Comparison of ENCODE assay signal across 12 mouse cellular contexts in the genomic region with DNA sequence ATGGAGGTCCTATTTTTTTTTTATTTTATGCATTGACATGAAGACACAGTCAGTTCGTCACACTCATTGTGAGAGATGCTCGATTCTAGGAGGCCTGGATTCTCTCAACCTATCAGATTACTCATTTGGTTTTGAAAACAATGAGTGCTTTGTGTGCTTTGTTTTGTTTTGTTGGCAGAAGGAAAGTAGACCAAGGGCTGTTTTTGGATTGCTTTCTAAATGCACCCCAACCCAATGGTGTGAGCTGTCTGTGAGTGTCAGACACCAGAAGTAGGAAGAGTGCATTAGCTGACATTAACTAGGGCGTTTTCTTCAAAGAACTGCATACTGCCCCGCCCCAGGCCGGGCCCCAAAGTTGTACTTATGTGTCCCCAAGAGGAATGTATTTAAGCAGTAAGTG. TPM values are rescaled to one million over a fixed set of nuclear protein-coding genes. Genes with fewer than 3 reads are reported as not detected.
DNase-seq lines count a peak whose midpoint lies in the region; ATAC-seq lines count a peak whose summit lies in the region.
"Had no signal": no experiment of that assay in that cellular context is flagged by ENCODE, and none has a peak within 500 bp of the region (broad histone marks: within the 10 kb centered on the region; RNA-seq: fewer than 3 reads in every experiment).

No protein-coding gene starts in this region.

- no peaks in the 10 kb centered on the region for H3K27me3 ChIP-seq in heart, embryonic 12.5 days (replicated peaks)
- H3K27me3 ChIP-seq in midbrain, embryonic 15.5 days (replicated peaks): no peaks in the 10 kb centered on the region
- H3K27me3 ChIP-seq in midbrain, embryonic 10.5 days (ENCODE audit: low read depth, poor library complexity, severe bottlenecking): peaks cover 54% of the 10 kb centered on the region
- H3K27me3 ChIP-seq in hindbrain, embryonic 14.5 days (ENCODE audit: control insufficient read depth, insufficient read depth, low read length): no peaks in the 10 kb centered on the region
- no peaks in the 10 kb centered on the region for H3K27me3 ChIP-seq in stomach, embryonic 15.5 days (replicated peaks)

- 62% methylated on average over 5 of the region's 5 CpGs for WGBS in heart, embryonic 12.5 days
- 54% methylated on average over 5 of the region's 5 CpGs for WGBS in midbrain, embryonic 15.5 days
- WGBS in midbrain, embryonic 10.5 days: 67% methylated on average over 5 of the region's 5 CpGs
- WGBS in hindbrain, embryonic 14.5 days: 38% methylated on average over 5 of the region's 5 CpGs
- WGBS in stomach, embryonic 15.5 days: 62% methylated on average over 5 of the region's 5 CpGs

- no peak for ATAC-seq in heart, embryonic 12.5 days (ENCODE audit: insufficient number of reproducible peaks, low FRiP score)
- no peak for ATAC-seq in midbrain, embryonic 15.5 days (replicated peaks)
- no peak for ATAC-seq in hindbrain, embryonic 14.5 days (ENCODE audit: low FRiP score)
- ATAC-seq in stomach, embryonic 15.5 days (ENCODE audit: insufficient read depth, low FRiP score, low read depth): no peak

- H3K4me1 ChIP-seq in heart, embryonic 12.5 days (replicated peaks): peaks cover 45% of the 10 kb centered on the region
- H3K4me1 ChIP-seq in midbrain, embryonic 15.5 days: peaks cover 21% of the 10 kb centered on the region
- peaks cover 25% of the 10 kb centered on the region for H3K4me1 ChIP-seq in midbrain, embryonic 10.5 days
- peaks cover 15% of the 10 kb centered on the region for H3K4me1 ChIP-seq in hindbrain, embryonic 14.5 days (replicated peaks; ENCODE audit: control insufficient read depth, insufficient read depth, low read length)
- peaks cover 19% of the 10 kb centered on the region for H3K4me1 ChIP-seq in stomach, embryonic 15.5 days

- no peak for DNase-seq in heart, postnatal 25 days (ENCODE audit: low spot score)
- DNase-seq in midbrain, embryonic 10.5 days (ENCODE audit: low spot score): no peak
- DNase-seq in hindbrain, embryonic 14.5 days (ENCODE audit: low spot score): no peak
- no peak for DNase-seq in c-Kit-positive CD71-positive TER-119-positive erythroid progenitor cells, embryonic 14.5 days (ENCODE audit: low spot score)
- no peak for DNase-seq in cerebellum, postnatal 14 days
- DNase-seq: adrenal gland, postnatal 10 days; lung, postnatal 14 days had no signal

- intact Hi-C loops in heart, postnatal 25 days (cut with DNase I): loop anchor here (5.0 kb wide), 1 partner anchor 257 kb away; a partner anchor contains a TSS

- H3K9me3 ChIP-seq in heart, embryonic 12.5 days (replicated peaks): no peaks in the 10 kb centered on the region
- H3K9me3 ChIP-seq in midbrain, embryonic 15.5 days: no peaks in the 10 kb centered on the region
- H3K9me3 ChIP-seq in midbrain, embryonic 10.5 days (replicated peaks): no peaks in the 10 kb centered on the region
- no peaks in the 10 kb centered on the region for H3K9me3 ChIP-seq in hindbrain, embryonic 14.5 days (ENCODE audit: control insufficient read depth, low read length)
- no peaks in the 10 kb centered on the region for H3K9me3 ChIP-seq in stomach, embryonic 15.5 days

- H3K27ac ChIP-seq in heart, embryonic 12.5 days (ENCODE audit: poor library complexity, severe bottlenecking): no peak overlapping the region; the same call in 1 of the 2 replicates
- H3K27ac ChIP-seq in midbrain, embryonic 15.5 days: 0 out of 2 replicates have a peak overlapping the region, but pooled peaks have one; percentile 55
- no peak overlapping the region for H3K27ac ChIP-seq in midbrain, embryonic 10.5 days (replicated peaks)
- H3K27ac ChIP-seq in hindbrain, embryonic 14.5 days: peak overlapping the region; percentile 21; the same call in 1 of the 2 replicates
- H3K27ac ChIP-seq in stomach, embryonic 15.5 days: no peak overlapping the region; the same call in 1 of the 2 replicates

- peak overlapping the region; percentile 76 for H3K4me2 ChIP-seq in heart, embryonic 12.5 days
- H3K4me2 ChIP-seq in midbrain, embryonic 15.5 days: no peak overlapping the region
- H3K4me2 ChIP-seq in hindbrain, embryonic 14.5 days (replicated peaks): 0 out of 2 replicates have a peak overlapping the region, but pooled peaks have one; percentile 86
- peak overlapping the region; percentile 93 for H3K4me2 ChIP-seq in stomach, embryonic 15.5 days

- no peak overlapping the region for H3K9ac ChIP-seq in heart, embryonic 12.5 days
- no peak overlapping the region for H3K9ac ChIP-seq in midbrain, embryonic 15.5 days
- H3K9ac ChIP-seq in hindbrain, embryonic 14.5 days: no peak overlapping the region
- H3K9ac ChIP-seq in stomach, embryonic 15.5 days: no peak overlapping the region

- no peak overlapping the region for H3K4me3 ChIP-seq in heart, embryonic 12.5 days
- no peak overlapping the region for H3K4me3 ChIP-seq in midbrain, embryonic 15.5 days
- no peak overlapping the region for H3K4me3 ChIP-seq in midbrain, embryonic 10.5 days
- no peak overlapping the region for H3K4me3 ChIP-seq in hindbrain, embryonic 14.5 days (replicated peaks; ENCODE audit: low read length)
- peak overlapping the region; percentile 59; the same call in 1 of the 2 replicates for H3K4me3 ChIP-seq in stomach, embryonic 15.5 days (replicated peaks)

- no peaks in the 10 kb centered on the region for H3K36me3 ChIP-seq in heart, embryonic 12.5 days
- no peaks in the 10 kb centered on the region for H3K36me3 ChIP-seq in midbrain, embryonic 15.5 days (replicated peaks)
- no peaks in the 10 kb centered on the region for H3K36me3 ChIP-seq in midbrain, embryonic 10.5 days
- no peaks in the 10 kb centered on the region for H3K36me3 ChIP-seq in hindbrain, embryonic 14.5 days (replicated peaks; ENCODE audit: control insufficient read depth, insufficient read depth)
- H3K36me3 ChIP-seq in stomach, embryonic 15.5 days: no peaks in the 10 kb centered on the region

RNA-seq across cellular contexts. Expression of a gene that starts 2.0 kb away (rescaled TPM):
- 68.1 and 72.6 TPM in 2 replicates for polyA plus RNA-seq in heart, embryonic 12.5 days (2016; fragmentation: Nextera tagmentation; extraction: Ambion mirVana)
- 10 to 100 TPM; 22.8 to 26.4 TPM for total RNA-seq in heart, postnatal 25 days (2021)
- polyA plus RNA-seq in midbrain, embryonic 15.5 days (2015; fragmentation: Nextera tagmentation; extraction: Ambion mirVana): 27.1 and 33.1 TPM in 2 replicates
- polyA plus RNA-seq in midbrain, embryonic 10.5 days (2016; fragmentation: Nextera tagmentation; extraction: Ambion mirVana): 19.8 and 20.5 TPM in 2 replicates
- polyA plus RNA-seq in hindbrain, embryonic 14.5 days (2014; fragmentation: Nextera tagmentation; extraction: Ambion mirVana): 32.6 and 36.0 TPM in 2 replicates
- polyA plus RNA-seq in stomach, embryonic 15.5 days (2015; fragmentation: Nextera tagmentation; extraction: Ambion mirVana): 115 and 131 TPM in 2 replicates

RNA-seq across cellular contexts. Expression of a gene that starts 54.5 kb away (rescaled TPM):
- polyA plus RNA-seq in heart, embryonic 12.5 days (2016; fragmentation: Nextera tagmentation; extraction: Ambion mirVana): not detected in 2 replicates
- total RNA-seq in heart, postnatal 25 days (2021): not detected
- 4.5 and 5.9 TPM in 2 replicates for polyA plus RNA-seq in midbrain, embryonic 15.5 days (2015; fragmentation: Nextera tagmentation; extraction: Ambion mirVana)
- polyA plus RNA-seq in midbrain, embryonic 10.5 days (2016; fragmentation: Nextera tagmentation; extraction: Ambion mirVana): 0.20 and 0.27 TPM in 2 replicates
- 3.8 and 4.0 TPM in 2 replicates for polyA plus RNA-seq in hindbrain, embryonic 14.5 days (2014; fragmentation: Nextera tagmentation; extraction: Ambion mirVana)
- 0.52 and 0.57 TPM in 2 replicates for polyA plus RNA-seq in stomach, embryonic 15.5 days (2015; fragmentation: Nextera tagmentation; extraction: Ambion mirVana)
- total RNA-seq: common myeloid progenitor, adult 5-6 weeks; gastrocnemius, postnatal 36 days had no signal

Comparison
In these comparisons a context has a peak if more than half of its experiments do, and no peak if none do; other contexts are left out.
1. H3K27ac ChIP-seq: peak in midbrain, embryonic 15.5 days (single experiment) and hindbrain, embryonic 14.5 days (single experiment); none in heart, embryonic 12.5 days (single experiment), midbrain, embryonic 10.5 days (single experiment) and stomach, embryonic 15.5 days (single experiment).